Mouse (Mus musculus): Measurements from ENCODE around the gene Spp1.

DNA sequence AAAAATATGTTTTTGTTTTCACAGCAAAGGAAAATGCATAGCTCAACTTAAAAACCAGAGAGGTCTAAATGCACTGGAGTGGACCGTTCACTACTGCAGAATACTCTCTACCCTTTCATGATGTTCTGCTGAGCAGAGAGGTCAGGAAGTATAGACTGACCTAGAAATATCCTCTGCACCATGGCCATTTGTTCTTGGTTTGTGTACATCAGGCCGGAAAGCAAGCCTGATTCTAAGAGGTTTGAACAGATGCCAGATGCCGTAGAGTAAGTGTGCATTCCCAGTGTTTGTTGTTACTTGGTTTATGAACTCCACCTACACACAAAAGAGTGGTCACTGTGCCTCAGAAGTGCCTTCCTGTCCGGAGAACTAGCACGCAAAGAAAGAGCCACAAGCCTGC, 48.0 kb upstream of the Spp1 start:
- TF ChIP-seq CTCF (IDR thresholded peaks at IDR 0.05; ENCODE audit: control insufficient read depth, insufficient read depth, insufficient replicate concordance, low read depth, low read length) (no peak), POLR2A (IDR thresholded peaks at IDR 0.05; ENCODE audit: control insufficient read depth, low read depth, low read length) (no peak)
